Mouse (Mus musculus) neural tube, embryonic 11.5 days (tissue): ENCODE data around the gene Cetn3. TPM values are rescaled to one million over a fixed set of nuclear protein-coding genes. Genes with fewer than 3 reads are reported as not detected.
A peak's percentile ranks its signal among the peaks of the same experiment; 100 is the strongest.

ENCODE experiments used
- ATAC-seq: fragments of 200-750 bp; cut with Nextera tagmentation; 2 replicates; pipeline ENCODE4 v1.8.0; 2017; ENCODE audit warnings: moderate number of reproducible peaks, mild to moderate bottlenecking, moderate TSS enrichment, moderate library complexity; ENCODE audit not compliant: insufficient read depth, low FRiP score, low TSS enrichment
- DNase-seq: peaks from one replicate; pipeline ENCODE4 v3.0.0-alpha.2; 2015; ENCODE audit warnings: low spot score
- H3K27ac ChIP-seq: fragments of 300-500 bp; sonication (generic); 2 replicates; pipeline ENCODE4 v1.5.1; 2014; ENCODE audit warnings: low read depth, mild to moderate bottlenecking, low read length
- H3K27me3 ChIP-seq: fragments of 300-500 bp; sonication (generic); 2 replicates; pipeline ENCODE4 v1.6.1; 2014; ENCODE audit warnings: mild to moderate bottlenecking, low read length, mixed read lengths; ENCODE audit not compliant: control insufficient read depth, insufficient read depth
- H3K36me3 ChIP-seq: fragments of 300-500 bp; sonication (generic); 2 replicates; pipeline ENCODE4 v1.6.1; 2014; ENCODE audit warnings: mild to moderate bottlenecking, low read length, moderate library complexity, mixed read lengths; ENCODE audit not compliant: control insufficient read depth, insufficient read depth
- H3K4me1 ChIP-seq: fragments of 300-500 bp; sonication (generic); 2 replicates; pipeline ENCODE4 v1.6.1; 2014; ENCODE audit warnings: low read length, mixed read lengths; ENCODE audit not compliant: control insufficient read depth, insufficient read depth
- H3K4me2 ChIP-seq: fragments of 300-500 bp; sonication (generic); 2 replicates; pipeline ENCODE4 v1.6.1; 2014; ENCODE audit warnings: low read depth, mild to moderate bottlenecking, moderate library complexity
- H3K4me3 ChIP-seq: fragments of 300-500 bp; sonication (generic); 2 replicates; pipeline ENCODE4 v1.5.1; 2014; ENCODE audit warnings: low read depth, low read length
- H3K9ac ChIP-seq: fragments of 300-500 bp; sonication (generic); 2 replicates; pipeline ENCODE4 v1.6.1; 2014; ENCODE audit warnings: mild to moderate bottlenecking, low read length
- H3K9me3 ChIP-seq: fragments of 300-500 bp; sonication (generic); 2 replicates; pipeline ENCODE4 v1.6.1; 2016; ENCODE audit warnings: low read length; ENCODE audit not compliant: control insufficient read depth
- WGBS: fragments of 180-500 bp; shearing (Covaris S2); extraction: QIAGEN DNeasy Blood & Tissue Kit; methylation state at CpG from one replicate; pipeline ENCODE4 v1.1.7; 2014; 5-methylcytosine and 5-hydroxymethylcytosine counted together
- polyA plus RNA-seq: library from polyadenylated mRNA; unstranded; fragments of >200 nt; fragmentation: Nextera tagmentation; extraction: Ambion mirVana; gene quantifications from 2 replicates; pipeline ENCODE4 v1.2.1, GENCODE M21; 2014

Gene Cetn3
- polyA plus RNA-seq = 246 and 267 TPM in 2 replicates

DNA sequence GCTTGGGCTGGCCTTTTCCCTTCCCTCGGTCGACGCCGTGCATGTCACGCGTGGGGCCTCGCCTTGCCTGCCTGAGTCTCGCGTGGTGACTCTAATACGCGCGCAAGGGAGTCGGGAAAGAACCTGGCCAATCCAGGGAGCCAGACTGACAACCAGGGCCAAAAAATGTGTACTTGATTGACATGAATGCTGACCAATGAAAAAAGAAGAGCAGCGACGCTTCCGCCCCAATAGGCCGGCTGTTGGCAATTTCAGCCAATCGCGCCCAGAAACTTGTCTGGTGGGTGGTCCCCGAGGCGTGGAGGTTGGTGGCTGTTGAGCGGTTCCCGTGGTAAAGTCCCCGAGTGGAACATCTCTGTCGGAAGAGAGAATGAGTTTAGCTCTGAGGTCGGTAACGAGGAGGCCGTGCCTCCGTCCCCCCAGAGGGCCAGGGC is at the start of gene Cetn3:
Gene Cetn3, plus strand, starts transcription at position 107 of the 434 bp plus-strand sequence.
- WGBS = 0% methylated on average over 29 of the region's 29 CpGs
- peak within 1 kb of the TSS; percentile 84 for H3K9ac ChIP-seq
- H3K27me3 ChIP-seq = no peaks in the 10 kb centered on the region
- ATAC-seq (peak; percentile 91), DNase-seq (peak; percentile 92)
- no peaks in the 10 kb centered on the region for H3K36me3 ChIP-seq
- peak within 1 kb of the TSS; percentile 59 for H3K4me2 ChIP-seq
- no peaks in the 10 kb centered on the region for H3K9me3 ChIP-seq
- peak within 1 kb of the TSS; percentile 96 for H3K27ac ChIP-seq
- peak within 1 kb of the TSS; percentile 59 for H3K4me3 ChIP-seq
- H3K4me1 ChIP-seq = peaks cover 8% of the 10 kb centered on the region; the same call in 1 of the 2 replicates

- Histone ChIP-seq H3K4me2 (no peak overlapping the region), H3K9ac (no peak overlapping the region), H3K36me3 (no peaks in the 10 kb centered on the region), H3K27me3 (no peaks in the 10 kb centered on the region), H3K4me1 (no peaks in the 10 kb centered on the region), H3K9me3 (no peaks in the 10 kb centered on the region), H3K27ac (no peak overlapping the region), H3K4me3 (no peak overlapping the region)
- 95% methylated on average over 5 of the region's 5 CpGs for WGBS
- no peak for ATAC-seq
- DNase-seq = no peak
Measured at GRCm38 (mm10) chr13:81736606-81737005, 46.3 kb upstream of the Cetn3 start.

DNA sequence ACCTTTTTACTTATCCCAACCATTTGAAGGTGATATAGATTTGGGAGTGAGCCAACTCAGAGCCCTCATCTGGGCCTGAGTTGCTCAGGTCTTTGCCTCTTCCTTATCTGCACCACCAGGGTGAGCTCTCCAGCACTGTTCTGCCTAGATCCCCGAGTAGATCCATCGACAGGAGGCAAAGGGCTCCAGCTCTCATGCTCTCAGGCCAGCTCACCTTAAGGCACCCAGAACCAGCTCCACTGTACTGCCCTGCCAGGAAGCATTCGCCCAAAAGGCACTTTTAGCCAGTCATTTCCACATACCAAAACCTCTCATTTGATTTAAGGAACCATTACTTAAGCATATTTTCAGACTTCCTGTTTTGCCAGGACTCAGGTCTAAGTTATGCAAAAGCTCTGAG is 42.0 kb upstream of the Cetn3 start:
- 57% methylated on average over 3 of the region's 3 CpGs for WGBS

DNA sequence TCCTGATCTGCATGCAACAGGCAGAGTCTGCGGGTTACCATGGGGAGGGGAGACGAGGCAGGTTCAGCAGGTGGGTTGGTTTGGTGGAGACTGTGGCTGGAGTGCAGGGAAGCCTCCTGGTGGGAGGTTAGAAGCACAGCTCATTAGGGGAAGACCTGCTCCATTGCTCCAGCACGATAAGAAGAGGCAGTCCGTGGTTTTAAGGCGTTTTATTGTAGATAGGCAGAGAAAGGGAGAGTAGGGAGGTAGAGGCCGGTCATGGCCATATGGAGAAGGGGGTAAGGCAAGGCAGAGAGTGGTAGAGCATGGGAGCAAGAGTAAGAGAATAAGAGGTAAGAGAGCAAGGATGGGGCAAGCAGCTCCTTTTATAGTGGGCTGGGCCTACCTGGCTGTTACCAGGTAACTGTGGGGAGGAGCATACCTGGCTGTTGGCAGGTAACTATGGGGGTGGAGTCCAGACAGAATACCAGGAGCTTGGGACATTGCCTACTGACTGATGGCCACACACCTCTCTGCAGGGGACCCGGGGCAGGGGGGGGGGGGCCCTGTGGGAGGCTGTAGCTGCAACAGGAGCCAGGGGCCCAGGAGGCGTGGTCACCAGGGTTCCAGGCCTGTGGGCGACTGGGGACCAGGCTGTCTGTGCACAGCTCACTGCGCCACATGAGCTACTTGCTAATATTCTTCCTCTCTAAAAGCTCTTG is 39.3 kb upstream of the Cetn3 start:
- H3K4me3 ChIP-seq = no peak overlapping the region
- ATAC-seq (no peak), DNase-seq (no peak)
- H3K27me3 ChIP-seq = no peaks in the 10 kb centered on the region
- H3K9me3 ChIP-seq = no peaks in the 10 kb centered on the region
- H3K4me2 ChIP-seq = no peak overlapping the region
- 48% methylated on average over 10 of the region's 10 CpGs for WGBS
- H3K27ac ChIP-seq = no peak overlapping the region
- H3K4me1 ChIP-seq = no peaks in the 10 kb centered on the region
- H3K36me3 ChIP-seq = no peaks in the 10 kb centered on the region
- no peak overlapping the region for H3K9ac ChIP-seq

More for the DNA sequence above, 42.0 kb upstream of the Cetn3 start:
- ATAC-seq (no peak), DNase-seq (no peak)
- Histone ChIP-seq H3K36me3 (no peaks in the 10 kb centered on the region), H3K4me2 (no peak overlapping the region), H3K27ac (no peak overlapping the region), H3K9ac (no peak overlapping the region), H3K4me3 (no peak overlapping the region), H3K9me3 (no peaks in the 10 kb centered on the region), H3K27me3 (no peaks in the 10 kb centered on the region), H3K4me1 (no peaks in the 10 kb centered on the region)

DNA sequence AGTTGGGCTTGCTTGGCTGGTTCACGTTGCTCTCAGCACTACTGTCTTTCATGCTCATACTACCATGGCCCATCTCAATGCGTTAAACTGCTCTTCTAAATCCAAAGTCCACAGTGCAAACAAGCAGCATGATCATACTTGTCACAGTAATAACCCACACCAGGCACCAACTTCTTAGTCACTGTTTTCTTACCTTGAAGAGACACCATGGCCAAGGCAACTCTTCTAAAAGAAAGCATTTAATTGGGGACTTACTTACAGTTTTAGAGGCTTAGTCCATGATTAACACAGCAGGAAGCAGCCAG is 38.8 kb upstream of the Cetn3 start:
- H3K4me1 ChIP-seq = no peaks in the 10 kb centered on the region
- ATAC-seq (no peak), DNase-seq (no peak)
- no peaks in the 10 kb centered on the region for H3K36me3 ChIP-seq
- no peak overlapping the region for H3K4me2 ChIP-seq
- no peaks in the 10 kb centered on the region for H3K27me3 ChIP-seq
- WGBS = 42% methylated on average over 2 of the region's 2 CpGs
- no peak overlapping the region for H3K27ac ChIP-seq
- H3K4me3 ChIP-seq = no peak overlapping the region
- no peaks in the 10 kb centered on the region for H3K9me3 ChIP-seq
- H3K9ac ChIP-seq = no peak overlapping the region

GRCm38 (mm10) chr13:81754878-81755277 is 28.0 kb upstream of the Cetn3 start:
- Histone ChIP-seq H3K4me3 (no peak overlapping the region), H3K27me3 (no peaks in the 10 kb centered on the region), H3K27ac (no peak overlapping the region), H3K4me1 (no peaks in the 10 kb centered on the region), H3K4me2 (no peak overlapping the region), H3K9me3 (no peaks in the 10 kb centered on the region), H3K36me3 (no peaks in the 10 kb centered on the region), H3K9ac (no peak overlapping the region)
- DNase-seq (no peak), ATAC-seq (no peak)

DNA sequence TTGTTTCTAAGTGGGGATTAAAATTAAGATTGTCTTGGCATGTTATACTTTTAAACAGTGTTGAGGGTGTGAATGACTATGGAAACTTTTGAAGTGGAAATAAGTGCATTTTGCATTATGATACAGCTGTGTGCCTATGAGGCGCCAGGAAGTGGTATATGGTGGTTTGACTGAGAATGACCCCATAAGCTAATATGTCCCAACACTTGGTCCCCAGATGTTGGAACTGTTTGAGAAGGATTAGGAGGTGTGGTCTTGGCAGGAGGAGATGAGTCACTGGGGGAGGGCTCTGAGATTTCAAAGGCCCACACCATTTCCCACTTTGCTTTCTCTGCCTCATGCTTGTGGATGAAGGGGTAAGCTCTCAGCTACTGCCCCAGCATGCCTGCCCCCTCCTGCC is 27.6 kb upstream of the Cetn3 start:
- H3K27me3 ChIP-seq = no peaks in the 10 kb centered on the region
- DNase-seq (no peak), ATAC-seq (no peak)
- H3K4me2 ChIP-seq = no peak overlapping the region
- H3K9me3 ChIP-seq = no peaks in the 10 kb centered on the region
- H3K27ac ChIP-seq = no peak overlapping the region
- H3K4me1 ChIP-seq = no peaks in the 10 kb centered on the region
- no peaks in the 10 kb centered on the region for H3K36me3 ChIP-seq
- no peak overlapping the region for H3K4me3 ChIP-seq
- 92% methylated on average over 1 of the region's 1 CpGs for WGBS
- H3K9ac ChIP-seq = no peak overlapping the region

GRCm38 (mm10) chr13:81757058-81757660 is 25.7 kb upstream of the Cetn3 start:
- H3K27ac ChIP-seq = no peak overlapping the region
- H3K9me3 ChIP-seq = no peaks in the 10 kb centered on the region
- no peaks in the 10 kb centered on the region for H3K27me3 ChIP-seq
- H3K4me1 ChIP-seq = no peaks in the 10 kb centered on the region
- ATAC-seq (no peak), DNase-seq (no peak)
- H3K36me3 ChIP-seq = no peaks in the 10 kb centered on the region
- H3K4me2 ChIP-seq = no peak overlapping the region
- no peak overlapping the region for H3K9ac ChIP-seq
- no peak overlapping the region for H3K4me3 ChIP-seq
- WGBS = 85% methylated on average over 5 of the region's 5 CpGs

DNA sequence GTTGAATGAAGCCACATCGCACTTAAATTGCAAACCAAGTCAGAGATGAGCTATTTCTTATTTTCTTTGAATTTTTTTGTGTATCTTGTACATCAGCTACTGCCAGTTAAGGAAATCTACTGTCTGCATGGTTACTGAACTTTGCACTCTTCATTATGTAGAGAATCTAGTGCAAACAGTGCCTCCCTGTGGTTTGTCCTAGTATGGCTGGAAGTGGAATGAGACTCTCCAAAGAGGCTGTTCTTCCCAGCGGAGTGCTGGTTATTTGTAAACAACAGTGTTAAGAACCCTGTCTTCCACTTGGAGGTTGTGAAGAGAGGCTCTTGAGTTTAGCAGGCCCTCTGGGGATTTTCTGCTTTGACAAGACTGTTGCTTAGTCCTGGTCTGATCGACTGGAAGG is 22.5 kb upstream of the Cetn3 start:
- Histone ChIP-seq H3K27ac (no peak overlapping the region), H3K36me3 (no peaks in the 10 kb centered on the region), H3K27me3 (no peaks in the 10 kb centered on the region), H3K9me3 (no peaks in the 10 kb centered on the region), H3K9ac (no peak overlapping the region), H3K4me2 (no peak overlapping the region), H3K4me1 (no peaks in the 10 kb centered on the region), H3K4me3 (no peak overlapping the region)
- peak; percentile 36 for DNase-seq
- WGBS = 32% methylated on average over 3 of the region's 3 CpGs
- no peak; the same call in 1 of the 2 replicates for ATAC-seq
